In genomic region chr7:25246079-25246758, GRCm38 (mm10) we compare ENCODE assay signal across 8 mouse cellular contexts. TPM values are rescaled to one million over a fixed set of nuclear protein-coding genes. Genes with fewer than 3 reads are reported as not detected.
A peak's percentile ranks its signal among the peaks of the same experiment; 100 is the strongest.
DNase-seq lines count a peak whose midpoint lies in the region; ATAC-seq and TF ChIP-seq lines count a peak whose summit lies in the region.

No protein-coding gene starts in this region.

- H3K27ac ChIP-seq in heart, postnatal 0 days (ENCODE audit: low read depth) = peak overlapping the region; percentile 97
- peak overlapping the region; percentile 99 for H3K27ac ChIP-seq in lung, embryonic 15.5 days

- H3K27me3 ChIP-seq in heart, postnatal 0 days (ENCODE audit: control insufficient read depth, insufficient read depth, low read length) = no peaks in the 10 kb centered on the region
- H3K27me3 ChIP-seq in lung, embryonic 15.5 days = no peaks in the 10 kb centered on the region

- no peak for ATAC-seq in heart, postnatal 0 days (ENCODE audit: insufficient read depth, low read depth)
- ATAC-seq in lung, embryonic 15.5 days (ENCODE audit: borderline replicate concordance, extremely low read depth, low FRiP score, low TSS enrichment) = no peak

- H3K4me3 ChIP-seq in heart, postnatal 0 days (ENCODE audit: low read depth, low read length) = peak overlapping the region; percentile 89
- H3K4me3 ChIP-seq in lung, embryonic 15.5 days = peak overlapping the region; percentile 99

- TF ChIP-seq EP300 in heart, postnatal 0 days (IDR thresholded peaks at IDR 0.05; ENCODE audit: low read depth) = no peak

- H3K4me2 ChIP-seq in heart, postnatal 0 days (ENCODE audit: low read depth, low read length) = peak overlapping the region; percentile 90
- peak overlapping the region; percentile 90 for H3K4me2 ChIP-seq in lung, embryonic 15.5 days

- TF ChIP-seq CTCF in heart, postnatal 0 days (IDR thresholded peaks at IDR 0.05; ENCODE audit: low read depth) = no peak

- H3K4me1 ChIP-seq in heart, postnatal 0 days (ENCODE audit: control insufficient read depth, insufficient read depth) = peaks cover 33% of the 10 kb centered on the region
- peaks cover 41% of the 10 kb centered on the region for H3K4me1 ChIP-seq in lung, embryonic 15.5 days

- peak overlapping the region; percentile 40; the same call in 1 of the 2 replicates for H3K9ac ChIP-seq in heart, postnatal 0 days (replicated peaks; ENCODE audit: low read depth, low read length)
- peak overlapping the region; percentile 96 for H3K9ac ChIP-seq in lung, embryonic 15.5 days

- DNase-seq in layer of hippocampus, adult 11-12 months (ENCODE audit: low spot score) = peak; percentile 80
- DNase-seq in layer of hippocampus, adult 9-10 months (ENCODE audit: low spot score) = no peak
- DNase-seq in cerebellum, postnatal 14 days = peak; percentile 70 to 74
- peak; percentile 39 for DNase-seq in heart, postnatal 0 days (ENCODE audit: low spot score)
- peak; percentile 61 to 72 for DNase-seq in layer of hippocampus, adult 18-20 months (ENCODE audit: low spot score in 2 of 2)
- peak; percentile 78 for DNase-seq in testis, postnatal 10 days (ENCODE audit: low spot score)
- no peak for DNase-seq in thymus, postnatal 25 days

- no peaks in the 10 kb centered on the region for H3K9me3 ChIP-seq in heart, postnatal 0 days (replicated peaks; ENCODE audit: control insufficient read depth, low read length)
- no peaks in the 10 kb centered on the region for H3K9me3 ChIP-seq in lung, embryonic 15.5 days

- H3K36me3 ChIP-seq in heart, postnatal 0 days (replicated peaks; ENCODE audit: control insufficient read depth, insufficient read depth, low read length) = peaks cover 35% of the 10 kb centered on the region
- H3K36me3 ChIP-seq in lung, embryonic 15.5 days = peaks cover 32% of the 10 kb centered on the region

- WGBS in heart, postnatal 0 days = 24% methylated on average over 20 of the region's 20 CpGs
- WGBS in lung, embryonic 15.5 days = 33% methylated on average over 20 of the region's 20 CpGs

RNA-seq across cellular contexts. Expression of gene Erf, which starts 4.3 kb away (rescaled TPM):
- 41.4 and 66.8 TPM in 2 replicates for total RNA-seq in heart, postnatal 0 days (2014; rRNA removed; ENCODE audit: low replicate concordance)
- 6.5 and 7.0 TPM in 2 replicates for polyA plus RNA-seq in heart, postnatal 0 days (2015; fragmentation: Nextera tagmentation; extraction: Ambion mirVana)
- total RNA-seq in layer of hippocampus, adult 18-20 months (2021) = 10 to 100 TPM; 43.1 to 46.3 TPM
- polyA plus RNA-seq in lung, embryonic 15.5 days (2015; fragmentation: Nextera tagmentation; extraction: Ambion mirVana) = 18.8 and 20.3 TPM in 2 replicates

RNA-seq across cellular contexts. Expression of gene Gsk3a, which starts 8.6 kb away (rescaled TPM):
- 62.1 and 64.7 TPM in 2 replicates for total RNA-seq in heart, postnatal 0 days (2014; rRNA removed; ENCODE audit: low replicate concordance)
- polyA plus RNA-seq in heart, postnatal 0 days (2015; fragmentation: Nextera tagmentation; extraction: Ambion mirVana) = 5.3 and 5.9 TPM in 2 replicates
- total RNA-seq in layer of hippocampus, adult 18-20 months (2021) = 100 to 1,000 TPM; 208 to 221 TPM
- 9.8 and 10.7 TPM in 2 replicates for polyA plus RNA-seq in lung, embryonic 15.5 days (2015; fragmentation: Nextera tagmentation; extraction: Ambion mirVana)

RNA-seq across cellular contexts. Expression of gene Cic, which starts 21.3 kb away (rescaled TPM):
- 57.2 and 63.0 TPM in 2 replicates for total RNA-seq in heart, postnatal 0 days (2014; rRNA removed; ENCODE audit: low replicate concordance)
- 15.7 and 16.9 TPM in 2 replicates for polyA plus RNA-seq in heart, postnatal 0 days (2015; fragmentation: Nextera tagmentation; extraction: Ambion mirVana)
- total RNA-seq in layer of hippocampus, adult 18-20 months (2021) = 100 to 1,000 TPM; 198 to 203 TPM
- polyA plus RNA-seq in lung, embryonic 15.5 days (2015; fragmentation: Nextera tagmentation; extraction: Ambion mirVana) = 29.5 and 30.3 TPM in 2 replicates

RNA-seq across cellular contexts. Expression of gene Zfp526, which starts 25.0 kb away (rescaled TPM):
- total RNA-seq in heart, postnatal 0 days (2014; rRNA removed; ENCODE audit: low replicate concordance) = 6.6 and 6.8 TPM in 2 replicates
- polyA plus RNA-seq in heart, postnatal 0 days (2015; fragmentation: Nextera tagmentation; extraction: Ambion mirVana) = 1.2 and 1.4 TPM in 2 replicates
- total RNA-seq in layer of hippocampus, adult 18-20 months (2021) = 10 to 100 TPM; 12.6 to 12.7 TPM
- 3.0 and 3.6 TPM in 2 replicates for polyA plus RNA-seq in lung, embryonic 15.5 days (2015; fragmentation: Nextera tagmentation; extraction: Ambion mirVana)

RNA-seq across cellular contexts. Expression of gene Dedd2, which starts 25.8 kb away (rescaled TPM):
- 20.5 and 33.8 TPM in 2 replicates for total RNA-seq in heart, postnatal 0 days (2014; rRNA removed; ENCODE audit: low replicate concordance)
- 9.5 and 11.0 TPM in 2 replicates for polyA plus RNA-seq in heart, postnatal 0 days (2015; fragmentation: Nextera tagmentation; extraction: Ambion mirVana)
- 10 to 100 TPM; 26.8 to 29.9 TPM for total RNA-seq in layer of hippocampus, adult 18-20 months (2021)
- polyA plus RNA-seq in lung, embryonic 15.5 days (2015; fragmentation: Nextera tagmentation; extraction: Ambion mirVana) = 9.6 and 11.2 TPM in 2 replicates

Comparison
In these comparisons a context has a peak if more than half of its experiments do, and no peak if none do; other contexts are left out.
1. DNase-seq: peak in layer of hippocampus, adult 11-12 months (single experiment), cerebellum, postnatal 14 days (2 of 2), heart, postnatal 0 days (single experiment), layer of hippocampus, adult 18-20 months (2 of 2) and testis, postnatal 10 days (single experiment); none in layer of hippocampus, adult 9-10 months (single experiment) and thymus, postnatal 25 days (single experiment).